Mouse (Mus musculus): ENCODE measurements around the gene Sf3a2. TPM values are rescaled to one million over a fixed set of nuclear protein-coding genes. Genes with fewer than 3 reads are reported as not detected.

Sf3a2 gene
- polyA plus RNA-seq (2017; shearing (Covaris generic)): 74.2 TPM

DNA sequence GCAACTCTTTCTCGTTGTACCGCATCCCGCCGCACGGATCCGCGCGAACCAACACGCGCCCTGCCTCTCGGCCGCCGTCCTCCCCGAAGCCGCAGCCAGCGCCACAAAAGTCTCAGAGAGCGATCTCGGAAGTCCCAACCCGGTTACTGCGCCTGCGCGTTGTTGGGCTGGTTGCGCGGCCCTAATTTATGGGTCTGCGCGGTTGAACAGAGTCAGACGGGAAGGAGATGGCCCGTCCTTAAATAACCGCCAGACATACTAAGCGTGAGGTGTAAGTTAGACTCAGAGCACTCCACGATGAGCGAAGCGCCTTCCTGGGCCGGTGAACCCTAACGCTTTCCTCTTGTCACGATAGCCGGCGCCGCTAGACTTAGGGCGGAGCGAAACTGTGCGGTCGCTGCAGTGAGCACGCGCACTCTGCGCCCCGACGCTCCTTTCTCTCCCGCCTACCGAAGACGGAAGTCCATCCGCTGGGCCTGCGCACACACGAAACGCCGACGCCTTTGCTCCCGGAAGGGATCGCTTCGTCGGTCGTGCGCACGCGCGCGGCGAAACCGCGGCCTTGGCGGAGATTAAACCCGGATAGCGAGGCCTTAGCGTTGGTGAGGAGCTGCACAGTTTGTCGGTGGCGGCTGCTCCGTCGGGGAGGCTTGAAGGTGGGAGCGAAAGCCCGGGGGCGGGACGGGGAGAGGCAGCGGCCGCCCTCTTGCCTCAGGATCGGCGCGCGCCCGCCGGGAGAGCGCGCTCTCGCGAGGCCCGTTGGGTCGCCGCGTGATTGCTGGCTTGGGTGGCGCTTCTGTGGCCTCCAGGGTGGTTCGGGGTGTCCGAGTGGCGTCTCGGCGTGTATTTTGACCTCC, at the start of gene Sf3a2, which contains the start of gene Plekhj1:
TSS of gene Sf3a2 (plus strand) at position 49 of the 857 bp plus-strand sequence.
TSS of gene Plekhj1 (minus strand) at position 477 of the 857 bp plus-strand sequence.

GRCm38 (mm10) chr10:80754594-80755290, 43.3 kb upstream of the Sf3a2 start, which contains the start of gene Dot1l:
Gene Dot1l, plus strand, starts transcription at chr10:80755206.

DNA sequence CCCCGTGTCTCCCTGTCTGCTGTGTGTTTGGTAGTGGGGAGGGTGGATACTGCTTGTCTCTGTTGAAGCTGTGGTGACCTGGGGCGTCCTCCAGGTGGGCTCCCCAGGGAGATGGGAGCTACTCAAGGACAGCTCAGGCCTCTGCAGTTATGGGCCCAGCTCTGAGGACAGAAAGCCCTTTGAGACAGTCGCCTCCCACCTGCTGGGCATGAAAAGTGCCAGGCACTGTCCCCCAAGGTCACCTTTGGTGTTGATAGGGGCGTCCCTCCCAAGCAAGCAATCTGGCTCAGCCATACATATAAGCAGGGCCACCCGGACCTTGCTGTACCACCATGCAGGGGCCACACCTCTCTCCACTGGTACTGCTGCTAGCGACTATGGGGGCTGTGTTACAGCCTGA, 6.9 kb downstream of the Sf3a2 start, which contains the start of gene Amh:
TSS of gene Amh (plus strand) at position 328 of the 400 bp plus-strand sequence.

GRCm38 (mm10) chr10:80813366-80813765, 15.4 kb downstream of the Sf3a2 start, which contains the start of gene Jsrp1:
Gene Jsrp1, minus strand, starts transcription at chr10:80813498.

GRCm38 (mm10) chr10:80826151-80827062, 28.4 kb downstream of the Sf3a2 start, which contains the start of gene Oaz1:
Gene Oaz1, plus strand, starts transcription at chr10:80826656.

GRCm38 (mm10) chr10:80843931-80844547, 46.0 kb downstream of the Sf3a2 start, which contains the start of gene Lingo3:
Gene Lingo3, minus strand, starts transcription at chr10:80844039.

Other genes with a start within 250 kb of the Sf3a2 start
- gene Rexo1, start 236.6 kb upstream of the Sf3a2 start, polyA plus RNA-seq (2017; shearing (Covaris generic)): 62.2 TPM
- 13.2 TPM for gene Klf16, start 220.9 kb upstream of the Sf3a2 start, polyA plus RNA-seq (2017; shearing (Covaris generic))
- 152 TPM for gene Abhd17a, start 207.9 kb upstream of the Sf3a2 start, polyA plus RNA-seq (2017; shearing (Covaris generic))
- gene Scamp4, start 195.3 kb upstream of the Sf3a2 start, polyA plus RNA-seq (2017; shearing (Covaris generic)): 115 TPM
- gene Adat3, start 195.3 kb upstream of the Sf3a2 start, polyA plus RNA-seq (2017; shearing (Covaris generic)): 5.7 TPM
- gene Gm49322, start 192.2 kb upstream of the Sf3a2 start, polyA plus RNA-seq (2017; shearing (Covaris generic)): 9.3 TPM
- gene Csnk1g2, start 175.4 kb upstream of the Sf3a2 start, polyA plus RNA-seq (2017; shearing (Covaris generic)): 306 TPM
- gene Btbd2, start 141.1 kb upstream of the Sf3a2 start, polyA plus RNA-seq (2017; shearing (Covaris generic)): 43.9 TPM
- gene Mknk2, start 120.1 kb upstream of the Sf3a2 start, polyA plus RNA-seq (2017; shearing (Covaris generic)): 212 TPM
- gene Mob3a, start 96.2 kb upstream of the Sf3a2 start, polyA plus RNA-seq (2017; shearing (Covaris generic)): 325 TPM
- gene Izumo4, start 96.0 kb upstream of the Sf3a2 start, polyA plus RNA-seq (2017; shearing (Covaris generic)): 156 TPM
- 71.7 TPM for gene Ap3d1, start 55.9 kb upstream of the Sf3a2 start, polyA plus RNA-seq (2017; shearing (Covaris generic))
- gene Dot1l, start 43.0 kb upstream of the Sf3a2 start, polyA plus RNA-seq (2017; shearing (Covaris generic)): 17.6 TPM
- gene Plekhj1, start 428 bp downstream of the Sf3a2 start, polyA plus RNA-seq (2017; shearing (Covaris generic)): 275 TPM
- not detected for gene Amh, start 7.0 kb downstream of the Sf3a2 start, polyA plus RNA-seq (2017; shearing (Covaris generic))
- not detected for gene Jsrp1, start 15.3 kb downstream of the Sf3a2 start, polyA plus RNA-seq (2017; shearing (Covaris generic))
- 1,936 TPM for gene Oaz1, start 28.5 kb downstream of the Sf3a2 start, polyA plus RNA-seq (2017; shearing (Covaris generic))
- gene Lingo3, start 45.8 kb downstream of the Sf3a2 start, polyA plus RNA-seq (2017; shearing (Covaris generic)): not detected
- gene Lsm7, start 57.0 kb downstream of the Sf3a2 start, polyA plus RNA-seq (2017; shearing (Covaris generic)): 181 TPM
- 28.4 TPM for gene Sppl2b, start 57.1 kb downstream of the Sf3a2 start, polyA plus RNA-seq (2017; shearing (Covaris generic))
- gene Tmprss9, start 73.7 kb downstream of the Sf3a2 start, polyA plus RNA-seq (2017; shearing (Covaris generic)): 0.08 TPM
- gene Timm13, start 102.8 kb downstream of the Sf3a2 start, polyA plus RNA-seq (2017; shearing (Covaris generic)): 222 TPM
- gene Lmnb2, start 120.0 kb downstream of the Sf3a2 start, polyA plus RNA-seq (2017; shearing (Covaris generic)): 18.1 TPM
- 47.2 TPM for gene Gadd45b, start 131.9 kb downstream of the Sf3a2 start, polyA plus RNA-seq (2017; shearing (Covaris generic))
- 0.23 TPM for gene Gng7, start 216.7 kb downstream of the Sf3a2 start, polyA plus RNA-seq (2017; shearing (Covaris generic))
- gene Diras1, start 227.5 kb downstream of the Sf3a2 start, polyA plus RNA-seq (2017; shearing (Covaris generic)): 0.13 TPM
- gene Slc39a3, start 239.2 kb downstream of the Sf3a2 start, polyA plus RNA-seq (2017; shearing (Covaris generic)): 22.2 TPM